Mouse (Mus musculus) small intestine, adult 2 months (tissue): ENCODE measurements around the gene Pzp. TPM values are rescaled to one million over a fixed set of nuclear protein-coding genes. Genes with fewer than 3 reads are reported as not detected.

Source experiments
- H3K27ac ChIP-seq: fragments of 200-500 bp; 2 replicates; pipeline ENCODE4 v1.5.1; 2012; ENCODE audit warnings: low read depth, low read length, control low read depth, inconsistent platforms; ENCODE audit not compliant: insufficient read depth
- H3K27me3 ChIP-seq: fragments of 200-500 bp; 2 replicates; pipeline ENCODE4 v1.6.1; 2012; ENCODE audit warnings: mild to moderate bottlenecking, moderate library complexity, low read length, inconsistent platforms; ENCODE audit not compliant: control insufficient read depth, insufficient read depth
- H3K36me3 ChIP-seq: fragments of 200-500 bp; 2 replicates; pipeline ENCODE4 v1.6.1; 2012; ENCODE audit warnings: mild to moderate bottlenecking, low read length, control low read depth, inconsistent platforms; ENCODE audit not compliant: control insufficient read depth, insufficient read depth
- H3K4me1 ChIP-seq: fragments of 200-500 bp; 2 replicates; pipeline ENCODE4 v1.6.1; 2012; ENCODE audit warnings: low read length, inconsistent platforms, mixed read lengths; ENCODE audit not compliant: control insufficient read depth, insufficient read depth, insufficient read length
- H3K4me3 ChIP-seq: fragments of 200-500 bp; 2 replicates; pipeline ENCODE4 v1.5.1; 2012; ENCODE audit warnings: low read depth, mild to moderate bottlenecking, control low read depth, inconsistent platforms, low read length, moderate library complexity
- CTCF ChIP-seq: fragments of 200-500 bp; IDR thresholded peaks from 2 replicates; pipeline ENCODE4 v1.5.1; 2012; ENCODE audit warnings: low read depth, mild to moderate bottlenecking, control low read depth, inconsistent platforms, low read length, moderate library complexity, mixed read lengths; ENCODE audit not compliant: insufficient replicate concordance, insufficient read length; ENCODE audit errors: extremely low read depth
- POLR2A ChIP-seq: fragments of 200-500 bp; IDR thresholded peaks from 2 replicates; pipeline ENCODE4 v1.6.1; 2012; ENCODE audit warnings: low read depth, mild to moderate bottlenecking, control low read depth, inconsistent platforms, low read length, moderate library complexity
- WGBS: fragments of 180-500 bp; shearing (Covaris S2); methylation state at CpG from one replicate; pipeline ENCODE4 v1.1.7; 2018; 5-methylcytosine and 5-hydroxymethylcytosine counted together
- polyA plus RNA-seq: library from polyadenylated mRNA; depleted of rRNA; stranded (reverse); fragments of >200 nt; gene quantifications from 2 replicates; pipeline ENCODE4 v1.2.3, GENCODE M21; 2012

Pzp gene
- polyA plus RNA-seq, 1 experiment: not detected

DNA sequence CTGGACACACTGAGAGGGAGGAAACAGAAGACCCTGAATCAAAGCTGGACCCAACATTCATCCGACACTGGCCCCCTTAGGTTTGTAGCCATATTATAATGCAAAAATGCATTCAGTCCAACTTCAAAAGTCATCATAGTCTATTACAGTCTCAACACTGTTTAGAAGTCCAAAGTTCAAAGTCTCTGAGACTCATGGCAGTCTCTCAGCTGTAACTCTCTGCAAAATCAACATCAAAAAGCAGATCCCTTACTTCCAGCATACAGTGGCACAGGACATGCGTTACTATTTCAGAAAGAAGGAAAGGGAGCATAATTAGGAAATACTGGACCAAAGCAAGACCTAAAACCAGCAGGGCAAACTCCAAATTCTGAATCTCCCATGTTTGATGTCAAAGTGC is 8.7 kb upstream of the Pzp start:
- H3K27ac ChIP-seq: no peak overlapping the region
- TF ChIP-seq CTCF (no peak), POLR2A (no peak)
- H3K27me3 ChIP-seq: no peaks in the 10 kb centered on the region
- peaks cover 9% of the 10 kb centered on the region; the same call in 1 of the 2 replicates for H3K4me1 ChIP-seq
- H3K36me3 ChIP-seq: no peaks in the 10 kb centered on the region
- H3K4me3 ChIP-seq: no peak overlapping the region
- WGBS: 53% methylated on average over 2 of the region's 2 CpGs

DNA sequence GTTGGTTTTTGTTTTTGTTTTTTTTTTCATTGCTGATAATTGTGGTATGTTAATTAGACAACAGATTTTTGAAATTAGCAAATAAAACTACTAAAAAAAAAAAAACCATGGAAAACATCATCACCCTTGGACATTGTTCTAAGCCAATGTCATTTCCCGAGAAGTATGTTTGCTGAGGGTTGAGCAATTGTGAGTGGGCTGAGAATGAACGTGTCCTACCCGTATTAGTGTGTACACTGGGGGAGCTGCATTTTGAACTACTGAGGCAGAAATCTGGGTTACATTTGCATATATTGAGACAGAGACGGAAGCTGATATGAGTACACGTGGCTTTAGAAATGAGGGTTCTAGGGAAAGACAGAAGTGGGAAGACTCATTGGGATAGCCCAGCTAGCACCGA is 6.8 kb upstream of the Pzp start:
- TF ChIP-seq CTCF: no peak
- no peak for TF ChIP-seq POLR2A
- Histone ChIP-seq H3K4me1 (peaks cover 9% of the 10 kb centered on the region; the same call in 1 of the 2 replicates), H3K27ac (no peak overlapping the region), H3K4me3 (no peak overlapping the region), H3K27me3 (no peaks in the 10 kb centered on the region), H3K36me3 (no peaks in the 10 kb centered on the region)
- WGBS: 70% methylated on average over 6 of the region's 6 CpGs

GRCm38 (mm10) chr6:128532701-128533100 is 6.2 kb upstream of the Pzp start:
- no peaks in the 10 kb centered on the region for H3K27me3 ChIP-seq

GRCm38 (mm10) chr6:128528491-128528890 is 2.0 kb upstream of the Pzp start:
- no peaks in the 10 kb centered on the region for H3K36me3 ChIP-seq
- H3K27ac ChIP-seq: no peak overlapping the region
- TF ChIP-seq CTCF (no peak), POLR2A (no peak)
- no peak overlapping the region for H3K4me3 ChIP-seq
- WGBS: 70% methylated on average over 4 of the region's 4 CpGs
- H3K4me1 ChIP-seq: peaks cover 5% of the 10 kb centered on the region; the same call in 1 of the 2 replicates
- no peaks in the 10 kb centered on the region for H3K27me3 ChIP-seq

More at GRCm38 (mm10) chr6:128532701-128533100, 6.2 kb upstream of the Pzp start:
- no peaks in the 10 kb centered on the region for H3K36me3 ChIP-seq
- no peak overlapping the region for H3K27ac ChIP-seq
- no peak overlapping the region for H3K4me3 ChIP-seq
- WGBS: 40% methylated on average over 9 of the region's 9 CpGs
- TF ChIP-seq POLR2A (no peak), CTCF (no peak)
- H3K4me1 ChIP-seq: peaks cover 9% of the 10 kb centered on the region; the same call in 1 of the 2 replicates

GRCm38 (mm10) chr6:128527110-128527509 is 590 bp upstream of the Pzp start:
- Histone ChIP-seq H3K36me3 (no peaks in the 10 kb centered on the region), H3K4me3 (no peak overlapping the region), H3K27me3 (no peaks in the 10 kb centered on the region), H3K27ac (no peak overlapping the region), H3K4me1 (peaks cover 5% of the 10 kb centered on the region; the same call in 1 of the 2 replicates)
- no peak for TF ChIP-seq CTCF
- TF ChIP-seq POLR2A: no peak
- WGBS: 25% methylated on average over 1 of the region's 1 CpGs

- TF ChIP-seq POLR2A: no peak
- TF ChIP-seq CTCF: no peak
- WGBS: 81% methylated on average over 4 of the region's 4 CpGs
- Histone ChIP-seq H3K4me3 (no peak overlapping the region), H3K36me3 (no peaks in the 10 kb centered on the region), H3K4me1 (peaks cover 5% of the 10 kb centered on the region; the same call in 1 of the 2 replicates), H3K27ac (no peak overlapping the region), H3K27me3 (no peaks in the 10 kb centered on the region)
Measured at GRCm38 (mm10) chr6:128525801-128526200, 719 bp downstream of the Pzp start.

GRCm38 (mm10) chr6:128523360-128523759 is 3.2 kb downstream of the Pzp start:
- Histone ChIP-seq H3K4me1 (peaks cover 5% of the 10 kb centered on the region; the same call in 1 of the 2 replicates), H3K27me3 (no peaks in the 10 kb centered on the region), H3K27ac (no peak overlapping the region), H3K4me3 (no peak overlapping the region), H3K36me3 (no peaks in the 10 kb centered on the region)
- WGBS: 90% methylated on average over 3 of the region's 3 CpGs
- TF ChIP-seq POLR2A (no peak), CTCF (no peak)
